Mouse (Mus musculus): ENCODE measurements around the gene Tor2a.

The Tor2a gene

GRCm38 (mm10) chr2:32729547-32729946 is 27.5 kb upstream of the Tor2a start:
- no peak for DNase-seq (ENCODE audit: low read depth, low spot score)

- DNase-seq (ENCODE audit: low read depth, low spot score), result peak; percentile 76
These were observed 26.2 kb upstream of the Tor2a start for GRCm38 (mm10) chr2:32730854-32731253.

GRCm38 (mm10) chr2:32731911-32732310 is 25.1 kb upstream of the Tor2a start:
- no peak for DNase-seq (ENCODE audit: low read depth, low spot score)

- no peak for DNase-seq (ENCODE audit: low read depth, low spot score)
These were observed 24.3 kb upstream of the Tor2a start for GRCm38 (mm10) chr2:32732695-32733094.

- DNase-seq (ENCODE audit: low read depth, low spot score), result no peak
These were observed 22.6 kb upstream of the Tor2a start for GRCm38 (mm10) chr2:32734480-32734879.

- DNase-seq (ENCODE audit: low read depth, low spot score), result no peak
These were observed 22.1 kb upstream of the Tor2a start for GRCm38 (mm10) chr2:32734933-32735332.

GRCm38 (mm10) chr2:32736306-32736829 is 20.7 kb upstream of the Tor2a start:
- DNase-seq (ENCODE audit: low read depth, low spot score), result no peak

- no peak for DNase-seq (ENCODE audit: low read depth, low spot score)
These were observed 20.0 kb upstream of the Tor2a start for GRCm38 (mm10) chr2:32737008-32737407.

- no peak for DNase-seq (ENCODE audit: low read depth, low spot score)
These were observed 17.7 kb upstream of the Tor2a start for GRCm38 (mm10) chr2:32739311-32739710.

- DNase-seq (ENCODE audit: low read depth, low spot score), result no peak
These were observed 16.1 kb upstream of the Tor2a start, which contains the start of gene 6330409D20Rik for GRCm38 (mm10) chr2:32740916-32741272. TSS of gene 6330409D20Rik (minus strand) at chr2:32741016.

- no peak for DNase-seq (ENCODE audit: low read depth, low spot score)
These were observed 15.5 kb upstream of the Tor2a start for GRCm38 (mm10) chr2:32741273-32742172.

- no peak for DNase-seq (ENCODE audit: low read depth, low spot score)
These were observed 14.9 kb upstream of the Tor2a start for GRCm38 (mm10) chr2:32742173-32742531.

- no peak for DNase-seq (ENCODE audit: low read depth, low spot score)
These were observed 12.6 kb upstream of the Tor2a start for GRCm38 (mm10) chr2:32744272-32744982.

- DNase-seq (ENCODE audit: low read depth, low spot score), result no peak
These were observed 8.0 kb upstream of the Tor2a start for GRCm38 (mm10) chr2:32749082-32749481.

- DNase-seq (ENCODE audit: low read depth, low spot score), result no peak
These were observed 6.8 kb upstream of the Tor2a start for GRCm38 (mm10) chr2:32750199-32750598.

- peak; percentile 82 for DNase-seq (ENCODE audit: low read depth, low spot score)
These were observed 6.0 kb upstream of the Tor2a start for GRCm38 (mm10) chr2:32750887-32751664.

- DNase-seq (ENCODE audit: low read depth, low spot score), result no peak
These were observed 5.4 kb upstream of the Tor2a start for GRCm38 (mm10) chr2:32751665-32752033.

GRCm38 (mm10) chr2:32752181-32752580 is 4.9 kb upstream of the Tor2a start:
- no peak for DNase-seq (ENCODE audit: low read depth, low spot score)

- DNase-seq (ENCODE audit: low read depth, low spot score), result no peak
These were observed 369 bp upstream of the Tor2a start for GRCm38 (mm10) chr2:32756674-32757055.

- no peak for DNase-seq (ENCODE audit: low read depth, low spot score)
These were observed 1.5 kb downstream of the Tor2a start for GRCm38 (mm10) chr2:32758503-32758902.

GRCm38 (mm10) chr2:32759001-32759400 is 2.0 kb downstream of the Tor2a start:
- no peak for DNase-seq (ENCODE audit: low read depth, low spot score)

- no peak for DNase-seq (ENCODE audit: low read depth, low spot score)
These were observed 4.3 kb downstream of the Tor2a start for GRCm38 (mm10) chr2:32761361-32761760.

Data from forelimb bud, embryonic 11.5 days (tissue).